Mouse (Mus musculus): ENCODE data around the gene Kras. TPM values are rescaled to one million over a fixed set of nuclear protein-coding genes. Genes with fewer than 3 reads are reported as not detected.

The Kras gene
- total RNA-seq (2023): 10 to 100 TPM; 81.8 to 98.1 TPM

DNA sequence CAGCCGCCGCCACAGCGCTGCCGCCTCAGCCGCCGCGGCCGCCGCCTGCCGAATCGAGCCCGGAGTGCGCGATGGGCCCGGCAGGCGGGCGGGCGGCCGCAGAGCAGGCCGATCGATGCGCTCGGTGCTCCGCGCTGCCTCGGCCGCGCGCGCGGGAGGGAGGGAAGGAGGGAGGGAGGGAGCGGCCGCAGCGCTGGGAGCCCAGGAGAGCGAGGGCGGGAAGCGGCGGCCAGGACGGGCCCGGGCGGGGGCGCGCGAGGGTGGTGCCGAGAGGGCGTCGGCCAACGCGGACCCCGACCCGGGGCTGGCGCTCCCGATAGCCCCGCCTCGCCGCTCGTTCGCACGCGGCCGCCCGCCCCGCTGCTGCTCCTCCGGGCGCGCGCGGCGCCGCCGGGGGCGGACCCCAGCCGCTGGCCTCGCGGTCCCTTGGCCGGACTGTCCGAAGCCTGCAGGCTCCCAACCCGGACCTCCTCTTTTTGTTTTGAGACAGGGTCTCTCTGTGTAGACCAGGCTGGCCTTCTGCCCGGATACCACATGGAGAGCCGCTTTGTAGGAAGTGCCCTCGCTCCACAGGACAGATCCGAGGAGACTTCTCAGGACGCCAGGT, at the start of gene Kras:
TSS of gene Kras (minus strand) at position 55 of the 607 bp plus-strand sequence.

DNA sequence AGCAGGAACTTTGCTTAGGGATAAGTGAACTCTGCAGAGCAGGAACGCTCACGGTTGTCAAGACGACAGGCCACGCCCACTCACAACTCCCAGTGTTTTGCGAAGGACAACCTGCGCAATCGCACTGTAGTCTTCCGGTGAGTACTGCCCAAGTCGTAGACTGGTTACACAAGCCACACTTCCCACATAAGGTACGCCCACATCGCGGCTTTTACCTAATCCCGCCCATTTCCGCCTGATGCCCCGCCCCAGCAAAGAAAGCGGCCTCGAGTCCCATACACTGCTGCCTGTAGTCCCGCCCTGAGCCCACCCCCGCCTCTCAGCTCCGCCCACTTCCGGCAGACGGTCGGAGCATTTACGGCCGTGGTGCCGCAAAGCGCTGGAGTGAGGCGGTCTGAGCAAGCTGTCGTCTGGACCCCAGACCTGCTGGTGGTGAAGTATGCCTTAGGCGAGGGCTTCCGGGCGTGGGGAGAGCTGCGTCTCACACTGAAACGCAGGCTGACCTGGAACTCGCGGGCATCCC, 39.2 kb downstream of the Kras start, which contains the start of the genes Casc1 and Etfrf1:
TSS of gene Casc1 (minus strand) at position 190 of the 523 bp plus-strand sequence.
TSS of gene Etfrf1 (plus strand) at position 319 of the 523 bp plus-strand sequence.

Other genes starting within 250 kb of the Kras start
- 1 to 10 TPM; 2.7 to 3.4 TPM for gene Bcat1, start 174.1 kb downstream of the Kras start, total RNA-seq (2023)
- 10 to 100 TPM; 86.3 to 91.6 TPM for gene Lrmp, start 134.6 kb downstream of the Kras start, total RNA-seq (2023)
- gene Casc1, start 39.2 kb downstream of the Kras start, total RNA-seq (2023): 1 to 10 TPM; 5.8 to 5.9 TPM
- 10 to 100 TPM; 10.6 to 14.9 TPM for gene Etfrf1, start 39.1 kb downstream of the Kras start, total RNA-seq (2023)

Measured in T-cell, adult 66 days (primary cell).